Mouse (Mus musculus): ENCODE results near the gene Gm1043. TPM values are rescaled to one million over a fixed set of nuclear protein-coding genes. Genes with fewer than 3 reads are reported as not detected.
A peak's percentile ranks its signal among the peaks of the same experiment; 100 is the strongest.

The Gm1043 gene
- polyA plus RNA-seq, 1 experiment from 2014 or later = not detected

GRCm38 (mm10) chr5:37198011-37198688, 113.0 kb downstream of the Gm1043 start:
- no peak overlapping the region for H3K4me3 ChIP-seq (replicated peaks; ENCODE audit: low read depth, low read length)
- peak; percentile 52 for DNase-seq (ENCODE audit: low spot score)
- no peaks in the 10 kb centered on the region for H3K27me3 ChIP-seq (ENCODE audit: insufficient read depth, low read length)
- no peaks in the 10 kb centered on the region for H3K36me3 ChIP-seq (ENCODE audit: insufficient read depth, low read length)
- ATAC-seq (replicated peaks; ENCODE audit: low FRiP score, low read depth) = no peak
- no peak overlapping the region for H3K4me2 ChIP-seq (ENCODE audit: low read length)
- no peaks in the 10 kb centered on the region for H3K9me3 ChIP-seq (replicated peaks; ENCODE audit: low read length)
- 24% methylated on average over 2 of the region's 2 CpGs for WGBS
- peaks cover 11% of the 10 kb centered on the region; the same call in 1 of the 2 replicates for H3K4me1 ChIP-seq (replicated peaks; ENCODE audit: insufficient read depth, low read length)
- H3K27ac ChIP-seq = no peak overlapping the region
- H3K9ac ChIP-seq (ENCODE audit: low read depth, low read length) = no peak overlapping the region
- no peak for TF ChIP-seq CTCF (IDR thresholded peaks at IDR 0.05; ENCODE audit: low read depth)

DNA sequence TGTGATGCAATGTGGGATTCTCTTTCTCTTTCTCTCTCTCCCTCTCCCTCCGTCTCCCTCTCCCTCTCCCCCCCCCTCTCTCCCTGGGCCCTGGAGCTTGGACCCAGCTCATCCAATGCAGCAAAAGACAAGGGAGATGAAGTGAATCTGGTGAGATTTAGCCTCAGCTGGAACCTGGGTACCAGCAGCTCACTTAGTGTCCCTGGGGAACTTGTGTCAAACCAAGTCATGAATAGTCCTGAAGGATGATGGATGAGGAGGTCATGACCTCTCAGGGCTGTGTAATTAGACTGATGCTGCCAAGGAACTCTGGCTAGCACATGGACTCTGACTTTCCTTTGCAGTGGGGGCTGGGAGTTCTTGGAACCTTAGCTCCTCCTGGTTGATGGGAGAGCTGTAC, 117.1 kb downstream of the Gm1043 start:
- H3K27me3 ChIP-seq (ENCODE audit: insufficient read depth, low read length) = no peaks in the 10 kb centered on the region
- H3K4me2 ChIP-seq (ENCODE audit: low read length) = no peak overlapping the region
- no peaks in the 10 kb centered on the region for H3K9me3 ChIP-seq (replicated peaks; ENCODE audit: low read length)
- TF ChIP-seq CTCF (IDR thresholded peaks at IDR 0.05; ENCODE audit: low read depth) = no peak
- H3K27ac ChIP-seq = no peak overlapping the region
- no peak overlapping the region for H3K9ac ChIP-seq (ENCODE audit: low read depth, low read length)
- H3K36me3 ChIP-seq (ENCODE audit: insufficient read depth, low read length) = no peaks in the 10 kb centered on the region
- H3K4me3 ChIP-seq (replicated peaks; ENCODE audit: low read depth, low read length) = no peak overlapping the region
- 25% methylated on average over 1 of the region's 1 CpGs for WGBS
- DNase-seq (ENCODE audit: low spot score) (no peak), ATAC-seq (replicated peaks; ENCODE audit: low FRiP score, low read depth) (no peak)
- H3K4me1 ChIP-seq (replicated peaks; ENCODE audit: insufficient read depth, low read length) = peaks cover 6% of the 10 kb centered on the region; the same call in 1 of the 2 replicates

DNA sequence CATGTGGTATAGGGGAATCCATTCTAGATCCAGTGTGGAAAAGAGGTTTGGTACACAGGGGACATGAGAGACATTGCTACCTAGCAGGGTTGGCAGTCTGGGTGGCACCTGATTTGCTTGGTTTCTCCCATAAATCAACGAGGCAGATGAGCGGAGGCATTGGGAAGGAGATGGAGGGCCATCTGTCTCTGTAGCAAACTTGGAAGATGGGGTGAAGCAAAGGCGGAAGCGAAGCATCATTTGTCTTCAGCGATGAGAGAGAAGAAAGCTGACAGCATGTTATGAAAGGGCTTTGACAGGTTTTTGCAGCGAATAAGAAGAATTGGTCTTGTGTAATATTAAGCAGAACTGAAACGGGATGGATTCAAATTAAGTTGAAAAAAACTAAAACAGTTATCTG, 119.7 kb downstream of the Gm1043 start:
- H3K4me2 ChIP-seq (ENCODE audit: low read length) = no peak overlapping the region
- H3K4me1 ChIP-seq (replicated peaks; ENCODE audit: insufficient read depth, low read length) = no peaks in the 10 kb centered on the region
- WGBS = 82% methylated on average over 7 of the region's 7 CpGs
- no peaks in the 10 kb centered on the region for H3K36me3 ChIP-seq (ENCODE audit: insufficient read depth, low read length)
- ATAC-seq (replicated peaks; ENCODE audit: low FRiP score, low read depth) (no peak), DNase-seq (ENCODE audit: low spot score) (no peak)
- H3K9me3 ChIP-seq (replicated peaks; ENCODE audit: low read length) = no peaks in the 10 kb centered on the region; the same call in 1 of the 2 replicates
- no peak overlapping the region for H3K4me3 ChIP-seq (replicated peaks; ENCODE audit: low read depth, low read length)
- no peak for TF ChIP-seq CTCF (IDR thresholded peaks at IDR 0.05; ENCODE audit: low read depth)
- no peak overlapping the region for H3K9ac ChIP-seq (ENCODE audit: low read depth, low read length)
- H3K27ac ChIP-seq = no peak overlapping the region
- no peaks in the 10 kb centered on the region for H3K27me3 ChIP-seq (ENCODE audit: insufficient read depth, low read length)

DNA sequence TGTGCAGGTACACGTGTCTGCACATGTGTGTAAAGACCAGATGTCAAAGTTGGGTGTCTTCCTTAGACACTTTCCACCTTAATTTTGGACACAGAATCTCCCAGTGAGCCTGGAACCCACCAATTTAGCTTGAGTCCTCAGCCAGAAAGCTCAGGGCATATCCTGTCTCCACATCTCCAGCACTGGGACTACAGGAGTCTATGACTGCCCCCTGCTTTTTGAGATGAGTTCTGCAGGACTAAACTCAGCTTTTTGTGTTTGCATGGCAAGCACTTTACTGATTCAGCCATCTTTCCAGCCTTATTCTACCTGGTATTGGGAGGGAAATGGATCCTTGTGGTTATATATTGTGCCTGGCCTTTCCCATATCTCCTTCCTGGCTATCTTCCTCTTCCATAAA, 120.2 kb downstream of the Gm1043 start:
- Histone ChIP-seq H3K27ac (no peak overlapping the region), H3K9ac (ENCODE audit: low read depth, low read length) (no peak overlapping the region), H3K36me3 (ENCODE audit: insufficient read depth, low read length) (no peaks in the 10 kb centered on the region), H3K27me3 (ENCODE audit: insufficient read depth, low read length) (no peaks in the 10 kb centered on the region), H3K9me3 (replicated peaks; ENCODE audit: low read length) (no peaks in the 10 kb centered on the region; the same call in 1 of the 2 replicates), H3K4me1 (replicated peaks; ENCODE audit: insufficient read depth, low read length) (no peaks in the 10 kb centered on the region), H3K4me3 (replicated peaks; ENCODE audit: low read depth, low read length) (no peak overlapping the region), H3K4me2 (ENCODE audit: low read length) (no peak overlapping the region)
- no peak for ATAC-seq (replicated peaks; ENCODE audit: low FRiP score, low read depth)
- 67% methylated on average over 1 of the region's 1 CpGs for WGBS
- no peak for DNase-seq (ENCODE audit: low spot score)
- peak; percentile 35; the same call in 1 of the 2 replicates for TF ChIP-seq CTCF (IDR thresholded peaks at IDR 0.05; ENCODE audit: low read depth)

DNA sequence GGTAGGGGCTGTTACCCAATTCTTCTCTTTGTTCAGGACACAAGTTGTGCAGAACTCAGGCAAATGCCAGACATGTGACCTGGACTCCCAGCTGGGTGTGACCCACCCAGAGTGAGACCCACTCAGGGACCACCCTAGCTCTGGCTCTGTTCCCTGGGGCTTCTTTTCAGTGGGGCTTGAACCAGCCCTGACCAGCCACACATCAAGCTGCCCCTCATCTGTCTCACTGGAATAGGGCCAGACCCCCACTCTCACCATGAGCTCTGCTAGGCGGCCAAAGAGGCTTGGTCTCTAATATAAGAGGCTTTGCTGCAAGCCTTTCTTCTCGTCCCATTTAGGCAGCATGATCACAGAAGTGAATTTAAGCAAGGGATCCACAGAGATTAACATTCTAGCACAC, 121.2 kb downstream of the Gm1043 start:
- ATAC-seq (replicated peaks; ENCODE audit: low FRiP score, low read depth) (no peak), DNase-seq (ENCODE audit: low spot score) (no peak)
- 68% methylated on average over 2 of the region's 2 CpGs for WGBS

GRCm38 (mm10) chr5:37212938-37213708, 128.0 kb downstream of the Gm1043 start:
- H3K27ac ChIP-seq = no peak overlapping the region
- WGBS = 85% methylated on average over 9 of the region's 9 CpGs
- no peaks in the 10 kb centered on the region for H3K36me3 ChIP-seq (ENCODE audit: insufficient read depth, low read length)
- ATAC-seq (replicated peaks; ENCODE audit: low FRiP score, low read depth) (no peak), DNase-seq (ENCODE audit: low spot score) (no peak)
- no peak for TF ChIP-seq CTCF (IDR thresholded peaks at IDR 0.05; ENCODE audit: low read depth)
- no peaks in the 10 kb centered on the region for H3K27me3 ChIP-seq (ENCODE audit: insufficient read depth, low read length)
- H3K4me3 ChIP-seq (replicated peaks; ENCODE audit: low read depth, low read length) = no peak overlapping the region
- no peak overlapping the region for H3K4me2 ChIP-seq (ENCODE audit: low read length)
- H3K4me1 ChIP-seq (replicated peaks; ENCODE audit: insufficient read depth, low read length) = no peaks in the 10 kb centered on the region
- no peaks in the 10 kb centered on the region; the same call in 1 of the 2 replicates for H3K9me3 ChIP-seq (replicated peaks; ENCODE audit: low read length)
- no peak overlapping the region for H3K9ac ChIP-seq (ENCODE audit: low read depth, low read length)

More for the DNA sequence above, 121.2 kb downstream of the Gm1043 start:
- no peak overlapping the region for H3K4me2 ChIP-seq (ENCODE audit: low read length)
- no peak overlapping the region for H3K4me3 ChIP-seq (replicated peaks; ENCODE audit: low read depth, low read length)
- no peaks in the 10 kb centered on the region for H3K4me1 ChIP-seq (replicated peaks; ENCODE audit: insufficient read depth, low read length)
- no peaks in the 10 kb centered on the region; the same call in 1 of the 2 replicates for H3K9me3 ChIP-seq (replicated peaks; ENCODE audit: low read length)
- no peak overlapping the region for H3K9ac ChIP-seq (ENCODE audit: low read depth, low read length)
- TF ChIP-seq CTCF (IDR thresholded peaks at IDR 0.05; ENCODE audit: low read depth) = no peak
- H3K27me3 ChIP-seq (ENCODE audit: insufficient read depth, low read length) = no peaks in the 10 kb centered on the region
- H3K27ac ChIP-seq = no peak overlapping the region
- no peaks in the 10 kb centered on the region for H3K36me3 ChIP-seq (ENCODE audit: insufficient read depth, low read length)

Measured in kidney, postnatal 0 days (tissue).